Mouse (Mus musculus) lung, postnatal 0 days (tissue): ENCODE results near the gene Cmtm4.

ENCODE experiments used
- CTCF ChIP-seq: IDR thresholded peaks from 2 replicates; pipeline ENCODE4 v1.5.1; 2016; ENCODE audit warnings: antibody characterized with exemption, mild to moderate bottlenecking
- EP300 ChIP-seq: IDR thresholded peaks from 2 replicates; pipeline ENCODE4 v1.6.1; 2016; ENCODE audit warnings: antibody characterized with exemption, mild to moderate bottlenecking, control low read depth

GRCm38 (mm10) chr8:104383977-104384376 is 11.6 kb downstream of the Cmtm4 start:
- TF ChIP-seq CTCF (no peak), EP300 (peak; percentile 41)
